Mouse (Mus musculus) erythroblast, embryonic 14.5 days (primary cell): ENCODE results near the gene Dst.

Experiments used
- GATA1 ChIP-seq: IDR thresholded peaks from 2 replicates; pipeline ENCODE4 v1.6.1; 2012; ENCODE audit warnings: low read length, inconsistent platforms, mixed read lengths
- TAL1 ChIP-seq: IDR thresholded peaks from 3 replicates; pipeline ENCODE4 v1.6.1; 2012; ENCODE audit warnings: low read length, inconsistent platforms, mixed read lengths

DNA sequence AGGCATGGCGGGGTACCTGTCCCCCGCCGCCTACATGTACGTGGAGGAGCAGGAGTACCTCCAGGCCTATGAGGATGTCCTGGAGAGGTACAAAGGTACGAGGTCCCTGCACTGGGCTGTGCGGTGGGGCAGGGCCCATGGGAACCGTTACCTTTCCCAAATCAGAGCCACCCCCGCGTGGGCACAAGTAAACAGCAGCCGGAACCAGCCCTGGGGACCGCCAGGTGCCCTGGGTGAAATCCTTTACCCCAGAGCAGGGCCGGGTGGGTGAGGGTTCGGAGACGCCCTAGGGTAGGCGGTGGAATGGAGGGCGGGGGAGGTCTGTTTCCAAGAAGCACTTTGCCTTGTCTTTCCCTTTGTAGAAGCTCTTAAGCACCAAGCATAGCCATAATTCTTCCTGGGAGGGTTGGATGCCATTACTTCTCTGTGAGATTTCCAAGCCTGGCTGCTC is 103.8 kb downstream of the Dst start:
- TF ChIP-seq GATA1 (no peak), TAL1 (no peak)
